Mouse (Mus musculus) embryonic fibroblast, embryonic 13.5 days (primary cell): ENCODE measurements at regions not wholly inside any gene's neighbourhood (a gene's known extent, or its start where the extent isn't known, plus 50 kb on each side); places are given as distances from the start of the nearest gene placed in this dataset.
"Not testable (repeated sequence)": the region's sequence is repeated elsewhere in the genome, so short reads cannot be mapped to it uniquely, and the experiment has no call there.

Experiments
- H3K27ac ChIP-seq: 2 replicates; pipeline ENCODE4 v1.5.1; 2012; ENCODE audit warnings: low read length, control low read depth, inconsistent platforms; ENCODE audit not compliant: insufficient read depth
- H3K4me1 ChIP-seq: 2 replicates; pipeline ENCODE4 v1.6.1; 2011; ENCODE audit warnings: low read length; ENCODE audit not compliant: control insufficient read depth, insufficient read depth
- H3K4me3 ChIP-seq: 2 replicates; pipeline ENCODE4 v1.5.1; 2011; ENCODE audit warnings: mild to moderate bottlenecking, control low read depth, low read length; ENCODE audit not compliant: insufficient read depth
- CTCF ChIP-seq: IDR thresholded peaks from 2 replicates; pipeline ENCODE4 v1.5.1; 2011; ENCODE audit warnings: mild to moderate bottlenecking, control low read depth, low read length, moderate library complexity, borderline replicate concordance; ENCODE audit not compliant: insufficient read depth
- POLR2A ChIP-seq: IDR thresholded peaks from 2 replicates; pipeline ENCODE4 v1.6.1; 2011; ENCODE audit warnings: low read depth, mild to moderate bottlenecking, control low read depth, low read length, moderate library complexity

GRCm38 (mm10) chr14:68807918-68808317, 486.2 kb downstream of the Synb start:
- H3K27ac ChIP-seq: no peak overlapping the region
- H3K4me1 ChIP-seq: no peaks in the 10 kb centered on the region
- TF ChIP-seq POLR2A (no peak), CTCF (no peak)
- H3K4me3 ChIP-seq: no peak overlapping the region

GRCm38 (mm10) chr14:68806646-68807045, 487.5 kb downstream of the Synb start:
- Histone ChIP-seq H3K4me3 (no peak overlapping the region), H3K4me1 (no peaks in the 10 kb centered on the region), H3K27ac (no peak overlapping the region)
- TF ChIP-seq POLR2A (no peak), CTCF (no peak)

DNA sequence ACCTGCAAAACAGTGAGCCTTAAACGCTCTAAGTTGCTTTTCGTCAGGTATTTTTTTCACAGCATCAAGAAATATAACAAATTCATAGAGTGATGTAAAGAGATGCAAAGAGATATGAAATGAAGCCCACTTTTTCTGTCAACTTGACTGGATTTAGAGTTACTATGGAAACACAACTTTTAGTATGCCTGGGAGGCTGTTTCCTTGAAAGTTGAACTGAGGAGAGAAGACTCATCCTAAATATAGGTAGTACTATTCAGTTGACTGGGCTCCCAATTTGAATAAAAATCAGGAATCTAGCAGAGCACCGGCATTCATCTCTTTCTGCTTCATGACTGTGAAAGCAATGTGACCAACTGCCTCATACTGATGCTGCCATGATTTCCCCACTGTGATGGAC, 509.7 kb downstream of the Synb start:
- TF ChIP-seq POLR2A: no peak
- no peak for TF ChIP-seq CTCF
- Histone ChIP-seq H3K4me3 (no peak overlapping the region), H3K4me1 (no peaks in the 10 kb centered on the region), H3K27ac (no peak overlapping the region)

DNA sequence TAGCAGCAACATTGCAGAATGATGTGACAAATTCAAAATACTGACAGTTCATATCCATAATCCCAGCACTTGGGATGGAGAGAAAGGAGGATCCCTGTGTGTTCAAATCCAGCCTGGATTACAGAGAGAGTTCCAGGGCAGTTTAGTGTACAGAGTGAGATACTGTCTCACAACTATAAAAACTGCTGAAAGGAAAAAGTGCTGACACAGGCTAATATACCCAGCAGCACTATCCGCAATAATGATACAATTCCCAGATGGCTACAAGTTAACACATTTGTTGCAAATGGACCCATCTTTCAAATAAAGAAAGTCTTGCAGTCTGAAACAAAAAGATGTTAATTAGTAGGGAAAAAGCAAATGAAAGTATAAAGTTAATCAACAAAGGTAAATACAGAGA, 510.9 kb downstream of the Synb start:
- H3K27ac ChIP-seq: no peak overlapping the region
- peaks cover 3% of the 10 kb centered on the region; the same call in 1 of the 2 replicates for H3K4me1 ChIP-seq
- no peak overlapping the region for H3K4me3 ChIP-seq
- TF ChIP-seq CTCF: no peak
- TF ChIP-seq POLR2A: no peak

DNA sequence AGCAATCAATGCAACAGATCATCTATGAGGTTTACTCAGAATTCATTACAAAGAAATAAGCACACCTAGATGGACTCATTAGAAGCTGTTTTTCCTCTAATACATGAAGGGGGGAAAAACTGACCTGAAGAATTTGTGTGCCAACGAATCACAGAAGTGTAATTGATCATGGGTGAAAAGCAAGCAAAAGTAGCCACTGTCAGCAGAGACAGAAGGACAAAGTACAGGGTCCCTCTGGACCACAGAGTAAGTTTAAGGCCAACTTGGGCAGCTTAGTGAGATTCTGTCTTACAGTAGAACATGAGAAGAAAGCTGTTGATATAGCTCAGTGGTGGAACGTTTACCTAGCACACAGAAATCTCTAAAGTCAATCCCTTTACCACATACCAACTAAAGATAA, 523.7 kb downstream of the Synb start:
- TF ChIP-seq POLR2A: no peak
- TF ChIP-seq CTCF: no peak
- H3K4me3 ChIP-seq: no peak overlapping the region
- H3K27ac ChIP-seq: no peak overlapping the region
- no peaks in the 10 kb centered on the region for H3K4me1 ChIP-seq

- H3K4me1 ChIP-seq: no peaks in the 10 kb centered on the region
- TF ChIP-seq CTCF (no peak), POLR2A (no peak)
- no peak overlapping the region for H3K4me3 ChIP-seq
- H3K27ac ChIP-seq: no peak overlapping the region
Measured at GRCm38 (mm10) chr14:68762916-68763315, 531.2 kb downstream of the Synb start.

DNA sequence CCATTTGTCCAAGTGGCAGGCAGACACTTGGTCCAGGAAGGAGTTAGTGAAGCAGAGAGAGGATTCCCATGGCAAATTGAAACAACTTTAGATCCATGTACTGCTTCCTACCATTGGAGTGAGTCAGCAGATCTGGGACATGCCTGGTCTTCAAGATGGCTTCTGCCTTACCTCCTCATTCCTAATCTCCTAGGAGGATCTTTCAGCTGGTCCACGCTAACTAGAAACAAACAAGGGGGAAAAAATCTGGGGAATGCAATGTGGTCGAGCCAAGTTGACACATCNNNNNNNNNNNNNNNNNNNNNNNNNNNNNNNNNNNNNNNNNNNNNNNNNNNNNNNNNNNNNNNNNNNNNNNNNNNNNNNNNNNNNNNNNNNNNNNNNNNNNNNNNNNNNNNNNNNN, 549.4 kb downstream of the Synb start:
- Histone ChIP-seq H3K4me3 (no peak overlapping the region), H3K27ac (peak overlapping the region; percentile 100), H3K4me1 (peaks cover 5% of the 10 kb centered on the region)
- TF ChIP-seq CTCF (no peak), POLR2A (no peak)

GRCm38 (mm10) chr14:68738474-68738873, 555.6 kb downstream of the Synb start:
- no peak for TF ChIP-seq CTCF
- TF ChIP-seq POLR2A: no peak
- no peaks in the 10 kb centered on the region for H3K4me1 ChIP-seq
- no peak overlapping the region for H3K27ac ChIP-seq
- H3K4me3 ChIP-seq: no peak overlapping the region

DNA sequence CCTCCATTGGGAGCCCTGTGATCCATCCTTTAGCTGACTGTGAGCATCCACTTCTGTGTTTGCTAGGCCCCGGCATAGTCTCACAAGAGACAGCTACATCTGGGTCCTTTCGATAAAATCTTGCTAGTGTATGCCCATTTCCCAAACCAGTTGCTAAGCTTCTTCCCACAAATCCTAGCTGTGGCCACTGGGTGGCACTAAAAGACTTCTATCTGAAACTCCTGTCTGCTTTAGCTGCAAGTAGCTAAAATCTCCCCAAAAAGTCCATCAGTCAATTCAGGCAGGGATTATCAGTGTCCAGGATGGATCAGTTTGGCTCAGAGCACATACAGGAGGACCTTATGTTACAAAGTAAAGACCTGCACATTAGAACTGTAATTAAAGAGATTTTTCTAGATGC, 558.3 kb downstream of the Synb start:
- not testable (repeated sequence) for H3K4me1 ChIP-seq, H3K27ac ChIP-seq, H3K4me3 ChIP-seq

DNA sequence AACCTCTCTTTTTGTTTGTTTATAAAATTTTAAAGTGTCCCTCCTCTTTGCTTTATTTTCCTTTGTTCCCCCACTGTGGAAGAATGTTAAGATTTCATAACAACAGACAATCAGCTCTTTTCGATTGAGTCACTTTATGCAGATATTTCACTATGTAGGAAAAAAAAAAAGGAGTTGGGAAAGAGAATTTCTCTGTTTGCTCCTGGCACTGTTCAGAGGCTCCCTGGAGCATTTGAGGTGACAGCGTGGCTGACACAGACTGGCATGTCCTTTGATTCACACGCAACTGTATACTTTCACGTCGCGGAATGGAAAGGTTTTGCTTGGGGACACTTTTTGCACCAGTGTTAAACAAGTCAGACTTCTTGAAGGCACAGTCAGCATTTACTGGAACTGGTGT, 572.9 kb downstream of the Synb start:
- Histone ChIP-seq H3K4me1 (0 out of 2 replicates have a peak, but pooled peaks cover 4% of the 10 kb centered on the region), H3K27ac (peak overlapping the region; percentile 88), H3K4me3 (no peak overlapping the region)
- TF ChIP-seq POLR2A (no peak), CTCF (no peak)
